Mouse (Mus musculus) T-helper 1 cell (primary cell): ENCODE measurements around the gene Racgap1.

Experiments
- in situ Hi-C: fragments of 300-600 bp; cut with MboI, MseI; formaldehyde crosslinking; loops from one replicate; pipeline ENCODE4 v1.15.1; 2025; ENCODE audit warnings: high pct_unique_total_duplicates

Racgap1 gene

DNA sequence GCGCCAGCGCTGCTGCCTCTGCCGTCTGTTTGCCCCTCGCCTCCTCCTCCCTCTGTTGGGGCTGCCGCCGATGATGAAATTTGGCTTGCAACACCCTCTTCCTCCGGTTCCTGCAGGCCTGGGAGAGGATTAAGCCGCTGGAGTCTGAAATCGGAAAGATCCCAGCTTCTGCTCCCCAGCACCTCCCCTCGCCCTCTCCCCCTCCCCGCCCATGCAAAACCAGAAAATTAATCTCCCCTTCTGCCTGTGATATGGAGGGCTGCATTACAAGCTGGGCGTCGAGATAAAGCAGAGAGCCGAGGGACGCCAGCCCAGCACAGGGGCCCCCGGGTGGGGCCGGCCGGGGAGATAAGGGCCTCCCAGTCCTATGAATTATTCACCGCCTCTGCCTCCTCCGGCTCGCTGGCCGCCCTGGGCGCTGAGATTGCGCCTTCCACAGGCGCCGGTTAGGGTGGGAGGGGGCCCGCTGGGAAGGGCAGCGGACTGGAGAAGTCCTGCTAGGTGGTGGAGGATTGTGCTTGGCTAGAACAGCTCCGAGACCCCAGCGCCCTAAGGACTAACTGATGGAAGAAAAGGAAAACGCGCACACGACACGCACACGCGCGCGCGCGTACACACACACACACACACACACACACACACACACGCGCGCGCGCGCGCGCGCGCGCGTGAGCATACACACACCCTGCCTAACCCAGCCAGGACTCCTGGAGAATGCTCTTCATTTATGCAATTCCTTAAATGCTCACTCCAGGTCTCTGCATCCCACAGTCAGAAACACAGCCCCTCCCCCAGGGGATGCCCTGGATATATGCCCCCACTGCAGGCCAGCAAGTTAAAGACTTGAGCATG lies 13.4 kb upstream of the Racgap1 start:
- in situ Hi-C loops = no loop called here

DNA sequence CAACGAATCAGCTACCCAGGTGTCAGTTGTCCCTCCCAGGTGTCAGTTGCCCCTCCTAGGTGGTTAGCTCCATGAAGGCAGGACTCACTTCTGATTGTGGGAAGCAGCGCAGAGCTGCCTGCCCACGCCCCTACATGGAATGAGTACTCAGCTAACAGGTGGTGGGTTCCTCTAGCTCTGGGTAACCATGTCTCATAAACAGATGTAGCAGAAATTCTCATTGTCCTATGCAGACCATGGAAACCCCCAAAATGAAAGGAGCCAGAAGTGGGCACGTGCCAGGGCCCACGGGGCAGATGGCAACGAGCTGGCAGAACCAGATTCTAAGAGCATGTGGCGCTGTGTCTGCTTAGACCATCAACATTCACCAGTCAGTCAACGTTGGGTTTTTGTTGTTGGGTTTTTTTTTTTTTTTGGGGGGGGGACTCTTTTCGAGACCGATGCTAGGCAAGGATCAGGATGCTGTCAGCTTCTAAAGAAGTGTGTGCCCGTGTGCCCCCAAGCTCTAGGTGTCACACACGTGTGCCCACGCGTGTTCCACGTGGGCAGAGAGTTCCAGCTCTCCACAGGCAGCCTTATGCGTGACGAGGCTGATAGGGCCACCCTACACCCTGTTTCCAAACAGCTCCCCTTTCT lies 12.6 kb upstream of the Racgap1 start:
- in situ Hi-C loops = no loop called here

GRCm38 (mm10) chr15:99662371-99662770 lies 10.9 kb upstream of the Racgap1 start:
- in situ Hi-C loops = no loop called here

DNA sequence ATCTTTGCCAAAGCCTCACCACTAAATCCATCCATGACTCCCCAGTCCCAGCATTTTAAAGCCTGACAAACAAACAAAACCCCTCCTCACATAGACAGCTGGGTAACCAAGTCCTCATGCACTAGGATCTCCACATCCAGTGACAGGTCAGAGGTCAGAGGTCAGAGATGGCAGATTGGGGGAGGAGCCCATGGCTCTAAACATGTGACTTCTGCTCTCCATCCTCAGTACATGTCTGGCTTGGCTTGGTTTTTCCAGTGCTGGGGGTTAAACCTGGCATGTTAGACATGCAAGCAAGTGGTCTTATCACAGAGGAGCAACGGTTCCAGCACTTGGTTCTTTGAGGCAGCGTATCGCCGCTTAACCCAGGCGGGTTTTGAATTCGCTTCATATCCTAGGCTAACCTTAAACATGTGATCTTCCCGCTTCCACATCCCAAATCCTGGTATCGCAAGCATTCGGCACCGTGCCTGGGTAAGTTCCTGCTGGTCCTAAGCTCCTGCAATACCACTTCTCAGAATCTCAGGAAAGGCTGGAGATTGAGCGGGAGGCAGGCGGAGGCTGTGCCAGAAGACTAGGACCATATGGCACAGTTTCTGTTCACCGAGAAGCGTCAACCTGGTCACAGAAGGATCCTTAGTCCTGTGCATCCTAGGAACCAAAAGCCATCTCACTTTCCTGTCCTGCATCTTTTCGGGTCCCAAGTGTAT lies 9.8 kb upstream of the Racgap1 start:
- in situ Hi-C loops = no loop called here

- in situ Hi-C loops = no loop called here
Measured at GRCm38 (mm10) chr15:99658437-99658836, 7.0 kb upstream of the Racgap1 start.

DNA sequence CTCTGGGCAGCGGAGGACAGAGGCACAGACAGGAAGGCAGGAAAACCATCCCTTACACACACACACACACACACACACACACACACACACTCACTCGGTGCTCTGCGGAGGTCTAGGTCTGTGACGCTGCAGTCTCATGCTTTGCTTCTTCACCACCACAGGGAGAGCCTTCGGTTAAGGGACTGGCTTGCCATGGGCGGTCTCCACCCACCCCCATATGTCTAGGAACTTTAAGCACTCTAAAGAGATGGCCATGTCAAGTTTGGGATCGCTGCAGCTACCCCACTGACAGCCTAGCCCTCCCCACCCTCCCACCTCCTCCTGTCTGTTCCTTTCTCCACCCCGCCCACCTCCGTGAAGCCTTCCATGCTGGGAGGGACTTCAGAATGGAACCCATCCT lies 4.5 kb upstream of the Racgap1 start:
- in situ Hi-C loops = no loop called here

DNA sequence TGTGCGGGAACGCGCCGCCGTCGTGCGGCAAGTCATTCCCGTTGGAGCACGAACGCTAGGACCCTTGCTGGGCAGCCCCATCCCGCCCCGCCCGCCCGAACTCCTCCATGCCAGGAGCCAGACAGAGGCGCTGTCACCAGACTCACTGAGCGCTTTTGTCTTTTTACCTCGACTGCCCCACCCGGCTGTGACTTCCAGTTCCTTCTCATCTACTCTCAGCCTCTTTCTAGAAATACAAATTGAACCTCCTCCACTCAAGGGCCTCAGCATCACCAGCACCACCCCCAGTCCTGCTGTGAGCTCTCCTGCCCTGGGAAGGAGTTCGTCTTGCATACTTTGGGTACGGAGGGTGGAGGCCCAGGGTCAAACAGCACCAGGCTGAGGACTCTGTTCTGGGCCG lies 2.4 kb upstream of the Racgap1 start:
- in situ Hi-C loops = no loop called here

- in situ Hi-C loops = no loop called here
Measured at GRCm38 (mm10) chr15:99653291-99653690, 1.8 kb upstream of the Racgap1 start.

DNA sequence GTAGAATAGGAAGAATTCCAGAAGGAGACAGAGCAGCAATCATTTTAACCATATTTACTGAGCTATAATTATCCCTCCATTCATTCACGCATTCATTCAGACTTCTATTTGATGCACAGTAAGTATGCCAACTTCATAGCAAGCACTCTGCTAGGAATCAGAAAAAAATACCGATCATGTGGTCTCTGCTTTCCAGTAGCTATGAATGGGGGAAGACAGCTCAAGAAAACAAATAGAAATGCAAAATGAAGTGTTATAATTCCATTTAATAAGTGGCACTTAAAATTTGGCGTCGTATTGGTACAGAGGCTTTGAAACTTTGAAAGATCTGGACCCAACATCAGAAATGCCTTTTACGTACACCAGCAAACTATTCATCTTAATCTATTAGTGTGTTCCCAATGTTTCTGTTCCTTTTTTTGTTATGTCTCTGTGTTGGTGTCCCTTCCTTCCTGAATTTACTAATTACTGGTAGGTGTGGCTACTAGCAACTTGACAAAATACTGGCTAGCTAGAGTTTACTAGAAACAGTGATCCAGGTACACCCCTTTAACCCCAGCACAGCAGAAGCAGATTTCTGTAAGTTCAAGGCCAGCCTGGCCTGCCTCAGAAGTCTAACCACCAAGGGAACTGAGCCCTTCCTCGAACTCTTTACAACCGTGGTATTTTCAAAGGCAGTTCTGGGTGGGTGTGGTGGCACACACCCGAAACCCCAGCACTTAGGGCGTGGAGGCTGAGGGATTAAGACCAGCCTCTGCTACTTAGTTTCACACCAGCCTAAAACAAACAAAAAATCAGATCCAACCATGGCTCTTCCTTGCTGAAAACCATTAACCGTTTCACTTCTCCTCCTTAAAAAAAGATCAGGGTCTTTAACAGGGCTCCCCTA lies 772 bp upstream of the Racgap1 start:
- in situ Hi-C loops = no loop called here

DNA sequence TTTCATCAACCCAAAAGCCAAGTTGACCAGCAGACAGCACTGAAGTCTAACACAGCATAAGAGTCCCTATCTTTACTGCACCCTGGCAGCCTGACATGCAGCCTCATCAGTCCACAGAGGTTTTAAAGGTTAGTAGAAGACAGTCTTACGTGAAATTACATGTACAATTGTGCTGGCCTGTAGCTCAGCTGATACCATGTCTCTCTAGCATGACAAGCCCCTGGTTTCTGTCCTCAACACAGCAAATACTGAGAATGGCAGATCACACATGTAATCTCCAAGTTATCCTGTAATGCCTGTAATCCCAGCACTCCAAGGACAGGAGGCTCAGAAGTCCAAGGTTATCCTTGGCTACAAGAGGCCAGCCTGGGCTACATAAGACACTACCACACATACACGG lies 1.2 kb downstream of the Racgap1 start:
- in situ Hi-C loops = no loop called here

GRCm38 (mm10) chr15:99649067-99649761 lies 2.2 kb downstream of the Racgap1 start:
- in situ Hi-C loops = no loop called here

DNA sequence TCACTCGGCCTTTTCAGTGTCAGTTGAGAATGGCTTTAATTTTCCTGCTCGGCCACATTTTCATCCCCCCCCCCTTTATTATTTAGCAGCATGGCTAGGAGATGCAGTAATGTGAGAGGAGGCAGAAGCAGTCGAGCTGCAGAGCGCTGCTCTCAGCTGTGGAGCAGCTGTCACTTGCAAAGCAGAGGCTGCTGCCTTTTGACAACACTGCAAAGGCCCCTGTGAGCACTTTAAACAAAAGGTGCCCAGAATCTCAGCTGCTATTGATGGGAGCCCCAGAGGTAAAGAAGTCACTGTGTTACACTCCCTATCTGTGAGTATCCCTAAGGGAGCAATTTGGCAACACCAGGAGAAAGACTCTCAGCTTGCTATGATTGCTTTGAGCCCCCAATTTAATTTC lies 3.1 kb downstream of the Racgap1 start:
- in situ Hi-C loops = no loop called here

DNA sequence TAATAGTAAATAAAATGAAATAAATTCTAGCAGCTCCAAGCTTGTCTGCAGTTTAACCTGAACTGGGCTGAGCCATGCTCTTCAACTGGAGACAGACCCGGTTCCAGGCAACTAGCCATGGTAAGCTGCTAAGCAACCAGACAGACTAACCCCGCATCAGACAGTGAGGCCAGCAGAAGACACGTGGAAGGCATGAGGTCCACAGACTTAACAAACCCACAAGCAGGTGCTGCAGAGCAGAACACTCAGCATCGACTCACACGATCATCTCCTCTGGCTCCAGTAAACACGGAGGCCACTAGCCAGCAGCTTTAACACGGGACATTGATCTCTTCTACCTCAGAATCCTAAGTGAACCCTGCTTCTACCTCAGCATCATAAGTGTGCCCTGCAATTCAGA lies 6.7 kb downstream of the Racgap1 start:
- in situ Hi-C loops = no loop called here

DNA sequence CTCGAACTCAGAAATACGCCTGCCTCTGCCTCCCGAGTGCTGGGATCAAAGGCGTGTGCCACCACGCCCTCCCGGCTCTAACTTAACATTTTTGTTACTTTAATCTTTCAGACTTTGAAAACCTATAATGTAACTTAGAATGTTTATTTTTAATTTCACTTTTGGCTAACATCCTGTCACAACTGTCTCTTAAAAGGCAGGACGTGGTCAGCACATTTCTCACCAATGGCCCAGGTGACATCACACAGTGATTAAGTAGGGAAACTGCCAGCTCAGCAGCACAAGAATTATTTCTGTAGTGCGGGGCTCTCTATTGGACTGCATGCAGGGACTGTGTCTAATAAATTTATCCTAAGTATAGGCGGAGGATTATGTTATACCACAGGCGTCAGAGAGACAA lies 7.6 kb downstream of the Racgap1 start:
- in situ Hi-C loops = no loop called here

DNA sequence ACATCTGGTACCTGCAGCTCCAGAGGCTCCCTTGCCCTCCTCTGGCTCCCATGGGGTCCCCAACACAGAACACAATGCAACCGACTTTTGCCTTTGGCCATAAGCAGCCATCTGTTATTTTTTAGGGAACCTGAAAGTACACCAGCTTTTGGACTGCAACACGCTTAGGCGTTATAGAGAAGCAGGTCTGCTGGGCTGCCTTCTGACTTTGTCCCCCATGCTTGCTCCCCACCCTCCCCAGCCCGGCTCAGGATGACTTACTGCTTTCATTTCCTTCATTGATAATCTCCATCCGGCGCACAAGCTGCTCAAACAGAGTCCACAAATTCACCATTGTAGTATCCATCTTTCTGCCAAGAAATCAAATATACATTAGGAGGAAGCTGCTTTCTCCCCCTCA lies 8.8 kb downstream of the Racgap1 start:
- in situ Hi-C loops = no loop called here

DNA sequence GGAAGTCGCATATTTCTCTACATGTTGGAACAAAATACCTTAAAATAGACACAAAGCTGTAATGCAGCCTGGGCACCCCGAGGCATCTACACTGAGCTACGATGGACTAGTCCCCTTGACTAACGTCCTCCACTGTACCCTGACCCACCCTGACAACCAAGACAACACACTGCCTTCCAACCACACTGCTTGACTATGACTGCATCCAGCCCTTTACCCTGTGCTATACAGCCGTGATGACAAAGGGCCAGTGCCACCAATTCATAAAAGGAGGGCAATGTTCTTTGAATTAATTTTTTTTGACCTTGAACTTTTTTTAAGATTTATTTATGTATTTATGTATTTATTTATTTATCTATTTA lies 13.4 kb downstream of the Racgap1 start:
- in situ Hi-C loops = no loop called here

- in situ Hi-C loops = no loop called here
Measured at GRCm38 (mm10) chr15:99637405-99638123, 13.9 kb downstream of the Racgap1 start.

DNA sequence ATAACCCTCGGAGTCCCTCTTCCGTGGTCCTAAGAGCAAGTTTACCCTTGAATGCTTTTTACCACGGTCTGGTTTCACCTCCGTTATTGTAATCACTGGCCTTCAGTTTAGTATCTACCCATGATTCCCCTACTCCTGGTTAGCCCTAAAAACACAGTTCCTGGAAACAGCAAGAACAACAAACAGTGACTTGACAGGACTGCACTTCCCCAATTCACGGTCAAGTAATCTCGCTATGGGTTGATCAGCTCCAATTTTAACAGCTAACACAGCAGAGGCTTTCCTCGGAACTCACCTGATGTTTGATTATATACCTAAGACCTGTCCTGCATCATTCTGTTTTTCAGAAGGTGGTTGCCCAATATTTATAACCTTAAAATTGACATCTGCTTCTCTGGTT lies 16.8 kb downstream of the Racgap1 start:
- in situ Hi-C loops = no loop called here

GRCm38 (mm10) chr15:99631618-99632017 lies 19.8 kb downstream of the Racgap1 start:
- in situ Hi-C loops = no loop called here

- in situ Hi-C loops = no loop called here
Measured at GRCm38 (mm10) chr15:99622063-99622462, 29.4 kb downstream of the Racgap1 start.
